Mouse (Mus musculus) heart, adult 9 months (tissue): ENCODE measurements around the gene Kirrel3.

Experiments used
- DNase-seq, 2 experiments: peaks; one replicate each; pipeline ENCODE4 v3.0.0; 2022; ENCODE audit warnings: low spot score in 2 of 2

The Kirrel3 gene

DNA sequence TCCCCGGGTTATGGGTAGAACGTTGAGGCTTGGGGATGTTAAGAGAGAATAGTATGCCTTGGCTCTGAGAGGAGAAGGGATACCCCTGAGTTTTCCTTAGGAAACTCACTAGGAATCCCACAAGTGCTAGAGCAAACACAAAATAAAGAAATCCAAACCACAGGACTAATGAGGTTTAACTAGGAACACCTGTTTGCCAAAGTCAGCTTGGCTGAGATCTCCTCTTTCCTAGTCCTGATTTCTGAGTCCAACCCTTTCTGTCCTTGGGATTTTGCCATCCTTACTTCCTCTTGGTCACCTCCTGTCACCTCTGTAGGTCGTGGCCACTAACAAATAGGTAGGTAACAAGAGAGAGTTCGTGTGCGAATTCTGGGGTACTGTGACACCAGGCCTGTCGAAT, 540.6 kb downstream of the Kirrel3 start:
- no peak for DNase-seq

DNA sequence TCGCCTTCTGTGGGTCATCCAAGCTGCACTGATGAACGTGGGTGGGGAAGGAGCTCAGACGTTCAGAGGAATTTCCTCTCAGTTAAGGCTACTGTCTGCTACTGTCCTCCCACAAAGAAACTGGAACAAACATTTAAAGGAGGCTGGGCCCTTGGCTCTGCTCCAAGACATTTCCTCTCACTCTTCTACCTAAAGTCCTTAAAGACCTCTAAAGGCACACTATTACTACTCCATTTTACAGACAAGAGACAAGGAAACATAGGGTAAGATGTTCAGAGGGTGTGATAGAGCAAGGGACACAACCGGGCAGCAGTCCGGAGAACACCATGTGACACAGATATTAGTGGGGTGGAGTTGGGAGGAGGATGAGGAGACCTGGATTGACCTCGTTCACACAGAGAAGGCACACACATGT, 541.2 kb downstream of the Kirrel3 start:
- DNase-seq = peak in 1 of 2 experiments; percentile 49

- DNase-seq = no peak
These were observed 541.8 kb downstream of the Kirrel3 start for GRCm38 (mm10) chr9:35027382-35027997.

- DNase-seq = peak in 1 of 2 experiments; percentile 44
These were observed 545.1 kb downstream of the Kirrel3 start for GRCm38 (mm10) chr9:35030823-35031222.

DNA sequence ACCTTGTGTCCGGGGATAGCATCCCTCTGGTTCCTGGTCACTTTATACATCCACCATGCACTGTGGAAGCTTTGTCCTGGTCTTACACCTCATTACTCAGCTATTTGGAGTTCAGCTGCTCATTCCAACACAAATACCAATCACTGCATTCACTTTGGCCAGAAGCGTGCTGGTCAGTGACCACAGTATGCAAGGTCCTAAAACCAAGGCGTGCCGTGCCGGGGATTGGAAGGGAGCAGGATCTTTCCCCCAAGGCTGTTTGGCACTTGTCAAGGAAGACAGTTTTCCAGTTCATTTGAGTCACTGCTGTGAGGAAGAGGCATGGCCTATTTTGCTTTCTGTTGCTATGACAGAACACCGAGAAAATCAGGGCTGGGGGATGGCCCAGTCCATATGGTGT, 546.8 kb downstream of the Kirrel3 start:
- DNase-seq = no peak

- DNase-seq = no peak
These were observed 549.4 kb downstream of the Kirrel3 start for GRCm38 (mm10) chr9:35035074-35035473.

DNA sequence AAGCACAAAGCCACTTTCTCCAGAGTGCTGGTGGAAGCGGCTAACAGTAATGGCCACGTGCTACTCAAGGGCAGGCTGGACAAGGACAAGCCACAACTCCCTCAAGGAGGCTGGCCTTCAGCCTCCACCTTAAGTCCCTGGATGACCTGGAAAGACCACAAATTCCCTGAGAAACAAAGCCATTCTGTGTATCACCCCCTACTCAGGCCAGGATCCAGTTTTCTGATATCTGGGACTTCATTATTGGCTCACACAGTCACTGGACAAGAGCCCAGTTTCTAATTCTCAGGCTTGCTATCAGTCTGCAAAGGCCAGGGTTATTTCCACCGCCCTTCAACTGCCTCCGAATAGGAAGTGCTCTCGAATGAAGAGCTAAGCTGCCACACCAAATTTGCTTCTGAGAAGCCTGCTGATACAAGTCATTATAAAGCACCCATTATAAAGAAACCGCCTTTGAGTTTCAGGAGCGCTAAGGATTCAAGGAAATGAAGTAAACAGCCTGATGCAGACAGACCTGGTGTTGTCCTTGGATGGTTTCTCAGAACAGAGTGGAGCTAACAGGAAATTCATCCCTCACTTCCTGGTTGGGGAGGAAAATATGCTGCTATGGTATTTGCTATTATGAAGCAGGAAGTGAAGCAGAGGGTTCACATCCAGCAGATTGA, 553.4 kb downstream of the Kirrel3 start:
- DNase-seq = peak; percentile 86 to 90

GRCm38 (mm10) chr9:35039846-35040245, 554.2 kb downstream of the Kirrel3 start:
- DNase-seq = no peak

- no peak for DNase-seq
These were observed 555.8 kb downstream of the Kirrel3 start for GRCm38 (mm10) chr9:35041493-35041892.

DNA sequence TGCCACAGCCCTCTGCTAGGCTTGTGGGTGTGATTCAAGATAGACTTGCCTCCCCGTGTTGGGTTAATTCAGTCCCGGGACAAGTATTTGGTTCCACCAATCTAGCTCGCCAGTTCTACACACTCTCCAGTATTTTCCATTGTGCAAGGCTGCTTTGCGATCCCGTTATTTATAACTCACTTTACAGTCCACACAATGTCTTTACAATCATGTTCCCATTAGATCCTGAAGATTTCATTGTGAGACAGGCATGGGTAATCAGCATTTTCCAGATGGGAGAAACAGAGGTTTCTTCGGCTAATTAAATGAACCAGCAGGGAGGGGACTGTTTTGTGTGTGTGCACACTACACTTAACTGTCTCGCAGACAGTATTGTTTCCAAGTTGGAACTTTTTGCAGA, 557.9 kb downstream of the Kirrel3 start:
- no peak for DNase-seq

DNA sequence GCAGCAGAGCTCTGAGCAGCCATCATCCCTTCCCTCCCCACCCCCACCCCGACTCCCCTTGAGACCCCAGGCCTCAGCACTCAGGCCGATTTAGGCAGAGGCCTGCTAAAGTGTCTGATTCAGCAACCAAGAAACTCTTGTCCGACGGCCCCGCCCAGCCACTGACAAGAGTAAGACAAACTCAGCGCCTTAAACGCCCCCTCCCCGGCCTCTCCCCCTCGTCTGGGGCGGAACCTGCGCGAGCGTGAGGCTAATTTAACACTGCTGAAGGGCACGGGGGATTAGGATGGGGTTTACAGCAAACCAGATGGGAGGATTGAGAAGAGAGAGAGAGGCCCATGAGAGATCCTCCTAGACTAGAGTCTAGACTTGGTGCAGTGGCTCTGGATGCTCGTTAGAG, 558.8 kb downstream of the Kirrel3 start:
- no peak for DNase-seq

DNA sequence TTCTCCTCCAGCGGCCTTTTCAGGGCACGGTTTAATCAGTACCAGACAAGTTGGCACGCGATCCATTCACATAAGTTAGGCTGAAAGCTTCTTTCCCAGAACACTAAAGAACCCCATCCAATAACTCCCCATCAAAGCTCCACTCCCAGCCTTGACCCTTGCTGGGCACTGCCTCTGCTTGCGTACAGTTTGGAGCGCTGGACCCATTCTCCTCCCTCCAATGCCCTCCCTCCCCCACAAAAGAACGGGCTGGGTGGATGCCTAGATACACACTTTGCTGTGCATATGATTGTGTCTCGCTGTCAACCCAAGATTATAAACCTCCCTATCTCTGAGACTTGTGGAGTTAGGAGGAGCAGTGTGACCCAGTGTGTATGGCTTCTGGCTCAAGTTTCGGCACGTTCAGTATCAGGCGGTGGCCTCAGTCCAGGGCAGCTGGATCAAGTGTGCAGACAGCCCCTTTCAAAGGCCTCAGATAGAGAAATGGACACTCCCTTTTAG, 559.4 kb downstream of the Kirrel3 start:
- DNase-seq = peak; percentile 67 to 72

DNA sequence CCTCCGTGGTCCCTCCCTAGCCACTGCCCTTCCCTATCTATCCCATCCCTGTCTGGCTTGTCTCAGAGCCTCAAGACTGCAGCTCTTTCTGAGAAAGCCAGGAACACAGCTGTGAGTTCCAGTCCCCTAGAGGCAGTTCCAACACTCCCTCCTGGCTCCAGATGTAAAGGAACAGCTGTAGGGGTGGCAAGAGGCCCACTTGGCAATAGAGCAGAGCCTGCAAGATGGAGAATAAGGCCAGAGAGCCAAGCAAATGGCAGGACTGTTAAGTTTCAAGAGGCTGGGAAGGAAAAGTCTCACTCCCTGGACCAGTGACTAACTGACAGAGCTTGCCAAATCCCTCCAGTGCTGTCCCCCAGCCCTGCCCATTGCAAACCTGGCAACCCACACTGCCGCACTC, 560.1 kb downstream of the Kirrel3 start:
- DNase-seq = peak; percentile 94 to 95

DNA sequence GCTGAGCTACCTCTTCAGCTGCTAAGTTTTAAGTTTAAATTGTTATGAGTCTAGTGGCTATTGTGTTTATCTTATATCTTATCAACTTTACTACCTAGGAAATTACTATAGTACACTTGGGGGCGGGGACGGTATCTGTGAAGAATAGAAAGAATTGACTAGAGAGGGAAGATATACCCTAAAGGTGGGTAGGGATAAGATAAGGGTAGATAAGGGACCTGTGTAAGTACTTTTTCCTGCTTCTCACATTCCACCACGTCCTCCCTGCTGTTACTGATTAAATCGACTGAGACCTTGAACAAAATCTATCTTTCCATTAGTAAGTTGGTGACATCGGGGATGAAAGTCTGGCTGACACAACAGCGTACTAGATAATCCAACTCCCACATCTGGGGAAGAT, 562.8 kb downstream of the Kirrel3 start:
- no peak for DNase-seq

- DNase-seq = no peak
These were observed 564.3 kb downstream of the Kirrel3 start for GRCm38 (mm10) chr9:35049891-35050527.

GRCm38 (mm10) chr9:35050701-35051454, 565.2 kb downstream of the Kirrel3 start:
- DNase-seq = no peak

DNA sequence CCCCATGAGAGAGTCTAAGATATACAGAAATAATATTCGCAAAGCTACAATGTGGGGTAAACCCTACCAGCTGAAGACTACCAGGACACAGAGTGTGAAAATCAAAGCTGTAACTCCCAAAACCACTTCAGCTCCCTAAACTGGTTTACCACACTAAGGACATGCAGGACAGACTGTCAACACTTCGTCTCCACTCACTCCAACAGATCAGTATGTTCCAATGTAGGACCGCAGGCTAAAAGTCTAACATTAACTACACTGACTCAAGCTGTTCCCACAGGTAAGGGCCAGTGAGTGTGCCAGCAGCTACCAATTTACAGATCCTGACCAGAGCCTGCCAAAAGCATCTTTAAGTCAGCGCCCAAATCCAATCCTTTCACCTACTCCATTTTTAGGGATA, 566.0 kb downstream of the Kirrel3 start:
- DNase-seq = peak; percentile 60 to 64

GRCm38 (mm10) chr9:35052671-35053070, 567.0 kb downstream of the Kirrel3 start:
- no peak for DNase-seq

- DNase-seq = no peak
These were observed 567.4 kb downstream of the Kirrel3 start for GRCm38 (mm10) chr9:35053081-35053480.

- DNase-seq = no peak
These were observed 568.0 kb downstream of the Kirrel3 start for GRCm38 (mm10) chr9:35053669-35054068.

DNA sequence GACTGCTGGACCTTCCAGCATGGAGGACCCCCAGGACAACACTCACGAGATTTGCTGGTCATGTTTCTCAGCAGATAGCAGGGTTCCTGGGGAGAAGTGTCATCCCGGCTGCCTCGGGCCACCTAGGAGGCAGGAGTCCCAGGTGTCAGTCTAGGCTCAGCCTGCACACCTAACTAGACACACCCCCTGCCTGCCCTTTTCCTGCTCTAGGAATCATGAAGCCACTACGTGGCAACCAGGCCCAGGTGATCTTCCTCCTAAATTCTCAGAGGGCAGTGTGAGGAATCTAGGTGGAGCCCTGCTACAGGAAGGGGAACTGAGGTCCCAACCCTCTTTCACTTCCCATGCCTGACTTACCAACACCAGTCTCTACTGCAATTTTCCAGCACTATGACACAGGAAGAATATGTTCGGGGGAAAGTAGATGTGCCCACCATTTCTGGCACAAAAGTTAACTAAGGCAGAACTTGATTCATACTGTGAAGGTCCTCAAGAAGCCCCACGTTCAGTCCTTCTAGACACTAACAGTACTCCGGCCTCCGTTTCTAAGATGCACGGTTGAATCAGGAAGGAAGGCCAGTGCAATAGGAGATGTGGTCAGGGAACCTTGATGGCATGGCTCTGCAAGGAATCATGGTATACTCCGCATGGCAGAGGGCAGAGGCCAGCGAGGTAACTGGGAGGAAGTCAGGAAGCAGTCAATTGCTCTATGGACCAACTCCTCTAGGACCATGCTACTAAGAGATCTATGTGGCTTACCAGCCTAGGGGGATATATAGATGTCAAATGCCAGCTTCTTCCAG, 570.0 kb downstream of the Kirrel3 start:
- peak in 1 of 2 experiments; percentile 4 for DNase-seq
